Mouse (Mus musculus): ENCODE data around the gene Cphx2. TPM values are rescaled to one million over a fixed set of nuclear protein-coding genes. Genes with fewer than 3 reads are reported as not detected.

The Cphx2 gene
- polyA plus RNA-seq (2014; fragmentation: Illumina TruSeq; extraction: RNeasy Lipid Tissue Mini Kit (QIAGEN cat#74804); ENCODE audit: low read depth, low replicate concordance): not detected

GRCm38 (mm10) chr14:26081216-26081615 is at the start of gene Cphx2:
Cphx2 (plus strand) TSS chr14:26081516.

GRCm38 (mm10) chr14:26042611-26043010 is 38.7 kb upstream of the Cphx2 start, which contains the start of gene Gm9780:
Gm9780 (minus strand) TSS chr14:26042711.

GRCm38 (mm10) chr14:26067325-26067633 is 14.0 kb upstream of the Cphx2 start, which contains the start of gene Tmem254c:
Tmem254c (minus strand) TSS chr14:26067355.

GRCm38 (mm10) chr14:26081997-26082396 is 681 bp downstream of the Cphx2 start, which contains the start of gene Cphx3:
Cphx3 (plus strand) TSS chr14:26082297.

GRCm38 (mm10) chr14:26118150-26118549 is 36.8 kb downstream of the Cphx2 start, which contains the start of gene Duxbl2:
Duxbl2 (plus strand) TSS chr14:26118349.

Other genes starting within 250 kb of the Cphx2 start
- 76.7 TPM for gene Anxa11, start 239.4 kb upstream of the Cphx2 start, polyA plus RNA-seq (2014; fragmentation: Illumina TruSeq; extraction: RNeasy Lipid Tissue Mini Kit (QIAGEN cat#74804); ENCODE audit: low read depth, low replicate concordance)
- 9.4 TPM for gene Plac9a, start 178.4 kb upstream of the Cphx2 start, polyA plus RNA-seq (2014; fragmentation: Illumina TruSeq; extraction: RNeasy Lipid Tissue Mini Kit (QIAGEN cat#74804); ENCODE audit: low read depth, low replicate concordance)
- gene Tmem254a, start 153.8 kb upstream of the Cphx2 start, polyA plus RNA-seq (2014; fragmentation: Illumina TruSeq; extraction: RNeasy Lipid Tissue Mini Kit (QIAGEN cat#74804); ENCODE audit: low read depth, low replicate concordance): 2.3 TPM
- not detected for gene Cphx1, start 143.2 kb upstream of the Cphx2 start, polyA plus RNA-seq (2014; fragmentation: Illumina TruSeq; extraction: RNeasy Lipid Tissue Mini Kit (QIAGEN cat#74804); ENCODE audit: low read depth, low replicate concordance)
- gene Duxbl1, start 102.9 kb upstream of the Cphx2 start, polyA plus RNA-seq (2014; fragmentation: Illumina TruSeq; extraction: RNeasy Lipid Tissue Mini Kit (QIAGEN cat#74804); ENCODE audit: low read depth, low replicate concordance): 0.39 TPM
- gene Gm9780, start 38.8 kb upstream of the Cphx2 start, polyA plus RNA-seq (2014; fragmentation: Illumina TruSeq; extraction: RNeasy Lipid Tissue Mini Kit (QIAGEN cat#74804); ENCODE audit: low read depth, low replicate concordance): 63.0 TPM
- gene Tmem254c, start 14.2 kb upstream of the Cphx2 start, polyA plus RNA-seq (2014; fragmentation: Illumina TruSeq; extraction: RNeasy Lipid Tissue Mini Kit (QIAGEN cat#74804); ENCODE audit: low read depth, low replicate concordance): 7.0 TPM
- gene Cphx3, start 781 bp downstream of the Cphx2 start, polyA plus RNA-seq (2014; fragmentation: Illumina TruSeq; extraction: RNeasy Lipid Tissue Mini Kit (QIAGEN cat#74804); ENCODE audit: low read depth, low replicate concordance): not detected
- not detected for gene Duxbl2, start 36.8 kb downstream of the Cphx2 start, polyA plus RNA-seq (2014; fragmentation: Illumina TruSeq; extraction: RNeasy Lipid Tissue Mini Kit (QIAGEN cat#74804); ENCODE audit: low read depth, low replicate concordance)
- gene Plac9b, start 101.0 kb downstream of the Cphx2 start, polyA plus RNA-seq (2014; fragmentation: Illumina TruSeq; extraction: RNeasy Lipid Tissue Mini Kit (QIAGEN cat#74804); ENCODE audit: low read depth, low replicate concordance): 37.0 TPM
- gene Tmem254b, start 125.5 kb downstream of the Cphx2 start, polyA plus RNA-seq (2014; fragmentation: Illumina TruSeq; extraction: RNeasy Lipid Tissue Mini Kit (QIAGEN cat#74804); ENCODE audit: low read depth, low replicate concordance): 6.5 TPM
- gene Duxbl3, start 176.4 kb downstream of the Cphx2 start, polyA plus RNA-seq (2014; fragmentation: Illumina TruSeq; extraction: RNeasy Lipid Tissue Mini Kit (QIAGEN cat#74804); ENCODE audit: low read depth, low replicate concordance): not detected

All from heart, adult 10 weeks (tissue).